Mouse (Mus musculus) Patski (cell line): ENCODE results near the gene Cped1. TPM values are rescaled to one million over a fixed set of nuclear protein-coding genes. Genes with fewer than 3 reads are reported as not detected.

Experiments
- ATAC-seq: fragments of 100-300 bp; one replicate; pipeline ENCODE4 v1.8.0; 2021
- CTCF ChIA-PET: fragments of 350-600 bp; sonication (Branson Sonifier 250); formaldehyde crosslinking; loops from one replicate; lab custom pipeline; 2022; ENCODE audit warnings: inconsistent platforms; lab: Charles Lee
- POLR2A ChIA-PET: fragments of 350-600 bp; sonication (Branson Sonifier 250); formaldehyde crosslinking; loops from one replicate; lab custom pipeline; 2022; ENCODE audit warnings: antibody characterized with exemption, inconsistent platforms; lab: Charles Lee
- DNase-seq: peaks from one replicate; pipeline ENCODE4 v3.0.0-alpha.2; 2011; ENCODE audit warnings: low read depth, low spot score
- H3K27me3 ChIP-seq: fragments of 371-371 bp; one replicate; pipeline ENCODE4 v1.5.1; 2021
- CTCF ChIP-seq: fragments of 100-300 bp; IDR thresholded peaks from one replicate; pipeline ENCODE4 v1.5.1; 2021
- in situ Hi-C: fragments of 300-500 bp; cut with MboI; formaldehyde crosslinking; loops from 3 replicates; pipeline ENCODE4 v1.11.1; 2018; ENCODE audit warnings: low pct_unique_long_range_greater_than_20kb, mixed read lengths
- polyA plus RNA-seq: library from polyadenylated mRNA; unstranded; gene quantifications from one replicate; pipeline ENCODE4 v1.2.3, GENCODE M21; 2021

Cped1 gene
- polyA plus RNA-seq, 1 experiment from 2014 or later, result 0.41 TPM

DNA sequence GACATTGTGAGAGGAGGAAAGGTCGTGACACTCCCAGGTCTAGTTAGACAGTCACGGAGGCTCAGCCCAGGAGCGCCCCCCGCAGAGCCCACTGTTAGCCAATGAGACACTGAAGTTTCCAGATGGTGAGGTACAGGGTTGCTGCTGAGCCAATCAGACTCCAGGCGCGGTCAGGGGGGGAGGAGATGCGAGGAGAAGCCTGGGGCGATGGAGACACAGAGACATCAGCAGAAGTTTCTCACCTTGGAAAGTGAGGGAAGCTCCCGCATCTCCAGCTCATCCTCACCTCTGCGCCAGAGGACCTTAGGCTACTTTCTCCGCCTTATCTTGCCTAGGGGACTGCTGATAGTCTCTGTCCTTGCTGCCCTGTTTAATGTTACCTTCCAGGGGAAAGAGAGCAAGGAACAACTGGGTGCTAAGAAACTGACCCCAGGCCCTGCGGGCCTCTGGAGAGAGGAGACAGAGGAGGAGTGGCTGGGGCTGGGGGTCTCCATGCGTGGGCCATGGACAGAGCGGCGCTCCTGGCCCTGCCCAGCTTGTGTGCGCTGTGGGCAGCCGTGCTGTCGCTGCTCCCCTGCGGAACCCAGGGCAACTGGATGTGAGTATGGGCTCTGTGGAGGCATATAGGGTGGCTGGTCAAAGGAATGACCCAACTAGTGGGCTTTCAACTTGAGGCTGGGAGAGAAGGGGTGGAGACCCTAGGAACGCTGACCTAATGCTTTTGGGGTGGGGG lies 302.5 kb downstream of the Cped1 start, which contains the start of gene Wnt16:
Wnt16 (plus strand) TSS at position 224 of the 733 bp plus-strand sequence.
- CTCF ChIA-PET, result interaction anchor here (0.9 to 1.1 kb wide), 2 partner anchors 11 to 15 kb away, joined by 3 read pairs; no protein-coding TSS in a partner anchor
- in situ Hi-C loops, result no loop called here
- no peaks in the 10 kb centered on the region for H3K27me3 ChIP-seq
- no peak for DNase-seq
- TF ChIP-seq CTCF, result no peak
- ATAC-seq, result no peak
- POLR2A ChIA-PET, result interaction anchor here (0.6 kb wide), 1 partner anchor 202 kb away, joined by 5 read pairs; no protein-coding TSS in a partner anchor

GRCm38 (mm10) chr6:22288737-22289460 lies 303.2 kb downstream of the Cped1 start:
- TF ChIP-seq CTCF, result no peak
- in situ Hi-C loops, result no loop called here
- ATAC-seq, result no peak
- CTCF ChIA-PET, result interaction anchor here (1.1 kb wide), 1 partner anchor 15 kb away, joined by 3 read pairs; no protein-coding TSS in a partner anchor
- DNase-seq, result no peak
- POLR2A ChIA-PET, result no interaction called here
- no peaks in the 10 kb centered on the region for H3K27me3 ChIP-seq

DNA sequence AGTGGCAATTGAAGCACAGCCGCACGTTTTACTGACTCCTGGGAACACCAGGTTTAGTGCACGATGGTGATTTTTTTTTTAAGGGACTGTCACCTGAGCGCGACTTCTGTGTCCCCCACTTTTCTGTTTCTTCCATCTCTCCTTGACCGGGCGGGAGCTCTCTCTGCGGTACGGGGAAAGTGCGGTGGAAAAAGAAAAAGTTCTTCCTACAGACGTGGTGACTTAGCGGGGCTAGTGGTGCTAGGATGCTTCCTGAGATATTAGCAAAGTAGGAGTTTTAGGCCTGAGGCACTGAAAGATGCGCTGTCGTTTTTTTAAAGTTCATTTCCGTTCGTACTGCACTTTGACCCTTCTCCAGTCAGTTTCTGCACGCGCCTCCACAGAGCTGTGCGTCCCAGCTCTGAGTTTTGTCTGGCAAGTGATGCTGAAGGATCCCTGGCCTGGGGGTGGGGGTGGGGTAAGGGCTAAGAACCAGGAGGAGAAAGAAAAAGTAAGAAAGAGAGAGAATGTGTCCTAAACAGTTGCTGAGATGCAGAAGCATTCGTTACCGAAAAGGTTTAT lies 303.8 kb downstream of the Cped1 start:
- ChIA-PET POLR2A (no interaction called here), CTCF (no interaction called here)
- TF ChIP-seq CTCF, result no peak
- DNase-seq (no peak), ATAC-seq (no peak)
- in situ Hi-C loops, result no loop called here
- H3K27me3 ChIP-seq, result no peaks in the 10 kb centered on the region

- POLR2A ChIA-PET, result interaction anchor here (0.5 kb wide), 1 partner anchor 9 kb away, joined by 5 read pairs; no protein-coding TSS in a partner anchor
- DNase-seq, result no peak
- ATAC-seq, result no peak
- CTCF ChIA-PET, result no interaction called here
- in situ Hi-C loops, result no loop called here
- H3K27me3 ChIP-seq, result no peaks in the 10 kb centered on the region
- no peak for TF ChIP-seq CTCF
Measured at GRCm38 (mm10) chr6:22290790-22291189, 305.1 kb downstream of the Cped1 start.

GRCm38 (mm10) chr6:22292056-22292455 lies 306.3 kb downstream of the Cped1 start:
- ChIA-PET CTCF (no interaction called here), POLR2A (interaction anchor here (0.7 kb wide), 1 partner anchor 9 kb away, joined by 3 read pairs; no protein-coding TSS in a partner anchor)
- ATAC-seq, result no peak
- no peak for DNase-seq
- no peak for TF ChIP-seq CTCF
- in situ Hi-C loops, result no loop called here
- no peaks in the 10 kb centered on the region for H3K27me3 ChIP-seq

- DNase-seq (no peak), ATAC-seq (no peak)
- no peaks in the 10 kb centered on the region for H3K27me3 ChIP-seq
- ChIA-PET CTCF (no interaction called here), POLR2A (no interaction called here)
- in situ Hi-C loops, result no loop called here
- no peak for TF ChIP-seq CTCF
Measured at GRCm38 (mm10) chr6:22293922-22294321, 308.2 kb downstream of the Cped1 start.

DNA sequence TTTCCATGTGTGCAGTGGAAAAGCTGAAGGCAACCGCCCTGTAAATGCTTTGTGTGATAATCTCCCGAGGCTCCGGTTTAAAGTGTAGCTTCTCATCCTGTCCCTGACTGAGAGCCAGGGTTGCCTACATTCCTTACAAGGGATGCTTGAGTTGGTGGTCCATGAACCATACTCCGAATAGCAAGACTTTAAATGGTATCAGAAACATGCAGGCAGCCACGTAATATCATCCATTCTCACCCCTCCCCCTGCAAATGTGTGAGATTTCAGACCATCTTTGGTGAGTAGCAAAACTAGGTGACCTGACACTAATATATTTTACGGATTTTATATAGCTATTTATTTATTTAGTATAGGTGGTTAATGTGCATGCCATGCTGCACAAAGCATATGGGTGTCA lies 311.3 kb downstream of the Cped1 start:
- DNase-seq (no peak), ATAC-seq (no peak)
- no peak for TF ChIP-seq CTCF
- H3K27me3 ChIP-seq, result no peaks in the 10 kb centered on the region
- in situ Hi-C loops, result no loop called here
- ChIA-PET POLR2A (no interaction called here), CTCF (no interaction called here)

- DNase-seq (no peak), ATAC-seq (no peak)
- ChIA-PET POLR2A (no interaction called here), CTCF (no interaction called here)
- no peak for TF ChIP-seq CTCF
- in situ Hi-C loops, result no loop called here
- H3K27me3 ChIP-seq, result no peaks in the 10 kb centered on the region
Measured at GRCm38 (mm10) chr6:22298059-22298458, 312.3 kb downstream of the Cped1 start.

Other genes starting within 250 kb of the Cped1 start
- 25.1 TPM for gene Tspan12, start 133.4 kb upstream of the Cped1 start, polyA plus RNA-seq
- 19.9 TPM for gene Ing3, start 36.3 kb upstream of the Cped1 start, polyA plus RNA-seq